Mouse (Mus musculus): ENCODE measurements around the gene Pcyt1b. TPM values are rescaled to one million over a fixed set of nuclear protein-coding genes. Genes with fewer than 3 reads are reported as not detected.

Pcyt1b gene
- 0.66 TPM for polyA plus RNA-seq (2014; fragmentation: Illumina TruSeq; extraction: RNeasy Lipid Tissue Mini Kit (QIAGEN cat#74804); ENCODE audit: low read depth, low replicate concordance)

DNA sequence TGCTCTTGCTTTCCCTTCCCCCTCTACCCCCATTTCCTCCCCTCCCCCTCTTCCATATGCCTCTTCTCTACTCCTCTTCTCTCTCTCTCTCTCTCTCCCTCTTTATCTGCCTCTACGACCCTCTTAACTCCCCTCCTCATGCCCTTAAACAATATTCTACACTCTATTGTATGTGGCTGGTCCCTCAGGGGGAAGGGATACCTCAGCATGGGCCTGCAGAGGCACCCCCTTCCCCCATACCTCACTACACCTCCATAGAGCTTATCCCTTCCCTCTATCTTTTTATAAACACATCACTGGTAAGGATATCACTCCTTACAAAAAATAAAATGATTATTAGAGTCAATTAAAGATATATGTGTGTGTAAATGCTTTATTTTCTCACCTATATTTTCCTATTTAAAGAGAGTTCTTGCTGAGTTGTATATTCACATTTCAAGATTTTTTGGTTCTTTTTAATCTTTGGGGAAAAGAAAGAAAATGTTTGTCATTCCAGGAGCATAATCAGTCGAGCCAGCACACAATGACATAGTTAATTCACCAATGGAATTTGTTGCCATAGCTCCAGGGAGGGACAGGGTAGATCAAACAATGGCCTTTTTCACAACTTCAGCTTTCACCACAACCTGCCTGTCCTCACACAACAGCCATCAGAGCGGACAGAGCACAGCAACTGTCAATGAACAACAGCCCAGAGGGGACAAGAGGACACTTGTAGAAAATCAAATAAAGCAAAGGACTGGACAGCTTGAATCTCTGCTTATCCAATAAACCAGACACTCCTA lies at the start of gene Pcyt1b:
TSS of gene Pcyt1b (plus strand) at position 646 of the 785 bp plus-strand sequence.

DNA sequence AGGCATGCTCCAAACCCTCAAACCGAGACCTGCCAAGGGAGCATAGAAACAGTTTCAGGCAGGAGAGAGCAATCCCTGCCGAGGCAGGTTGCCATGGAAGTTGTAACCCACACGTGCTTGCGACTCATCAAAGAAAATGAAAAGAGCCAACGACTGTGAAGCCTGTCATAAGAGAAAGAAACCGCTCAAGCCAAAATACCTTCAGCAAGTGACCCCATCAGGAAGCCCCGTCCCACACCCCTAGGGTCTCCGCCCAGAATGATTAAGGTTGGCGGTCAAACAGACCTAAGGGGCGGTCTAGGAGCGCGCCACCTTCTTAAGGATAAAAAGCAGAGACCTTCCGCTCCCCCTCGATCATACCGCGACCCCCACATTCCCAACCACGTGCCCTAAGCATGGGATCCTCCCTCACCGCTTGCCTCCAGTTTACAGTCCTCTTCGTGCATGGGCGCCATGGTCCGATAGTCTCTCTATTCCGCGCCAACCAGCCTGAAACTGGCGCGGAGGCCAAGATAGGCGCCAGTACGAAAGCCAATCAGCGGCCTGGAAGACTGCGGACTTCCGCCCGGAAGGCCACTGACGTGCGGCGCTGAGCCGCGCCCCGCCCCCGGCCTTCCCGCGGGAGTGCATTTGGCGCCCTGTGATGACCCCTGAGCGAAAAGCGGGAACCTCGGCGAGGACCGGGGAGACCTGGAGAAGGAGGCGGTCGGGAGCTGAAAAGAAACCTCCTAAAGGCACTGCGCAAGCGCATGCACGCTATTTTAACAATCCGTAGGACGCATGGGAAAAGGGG lies 22.8 kb upstream of the Pcyt1b start, which contains the start of gene Pola1:
TSS of gene Pola1 (minus strand) at position 499 of the 793 bp plus-strand sequence.

Other genes with a start within 250 kb of the Pcyt1b start
- 3.5 TPM for gene Pola1, start 22.7 kb upstream of the Pcyt1b start, polyA plus RNA-seq (2014; fragmentation: Illumina TruSeq; extraction: RNeasy Lipid Tissue Mini Kit (QIAGEN cat#74804); ENCODE audit: low read depth, low replicate concordance)
- gene Pdk3, start 177.3 kb downstream of the Pcyt1b start, polyA plus RNA-seq (2014; fragmentation: Illumina TruSeq; extraction: RNeasy Lipid Tissue Mini Kit (QIAGEN cat#74804); ENCODE audit: low read depth, low replicate concordance) = 1.3 TPM

Measured in liver, adult 10 weeks (tissue).